Mouse (Mus musculus): ENCODE results near the gene Gmds. TPM values are rescaled to one million over a fixed set of nuclear protein-coding genes. Genes with fewer than 3 reads are reported as not detected.

Gene Gmds
- polyA plus RNA-seq, 1 experiment from 2014 or later: 38.0 TPM

- Histone ChIP-seq H3K4me2 (replicated peaks; ENCODE audit: low read depth, low read length) (no peak overlapping the region), H3K4me3 (ENCODE audit: low read length) (no peak overlapping the region), H3K4me1 (ENCODE audit: insufficient read depth, low read length) (no peaks in the 10 kb centered on the region), H3K9ac (replicated peaks; ENCODE audit: low read length) (no peak overlapping the region), H3K27me3 (ENCODE audit: insufficient read depth, low read length) (no peaks in the 10 kb centered on the region), H3K9me3 (ENCODE audit: low read length) (no peaks in the 10 kb centered on the region), H3K27ac (ENCODE audit: low read length) (no peak overlapping the region), H3K36me3 (ENCODE audit: insufficient read depth, low read length) (no peaks in the 10 kb centered on the region)
- 74% methylated on average over 4 of the region's 4 CpGs for WGBS
- no peak for ATAC-seq (ENCODE audit: low FRiP score, low TSS enrichment)
These were observed 20.2 kb downstream of the Gmds start for GRCm38 (mm10) chr13:32318309-32318708.

- Histone ChIP-seq H3K9ac (replicated peaks; ENCODE audit: low read length) (no peak overlapping the region), H3K36me3 (ENCODE audit: insufficient read depth, low read length) (no peaks in the 10 kb centered on the region), H3K9me3 (ENCODE audit: low read length) (no peaks in the 10 kb centered on the region), H3K4me1 (ENCODE audit: insufficient read depth, low read length) (no peaks in the 10 kb centered on the region), H3K27me3 (ENCODE audit: insufficient read depth, low read length) (no peaks in the 10 kb centered on the region), H3K27ac (ENCODE audit: low read length) (no peak overlapping the region), H3K4me3 (ENCODE audit: low read length) (no peak overlapping the region), H3K4me2 (replicated peaks; ENCODE audit: low read depth, low read length) (no peak overlapping the region)
- ATAC-seq (ENCODE audit: low FRiP score, low TSS enrichment): no peak
- 81% methylated on average over 3 of the region's 3 CpGs for WGBS
These were observed 21.2 kb downstream of the Gmds start for GRCm38 (mm10) chr13:32317354-32317753.

GRCm38 (mm10) chr13:32312663-32313062 lies 25.9 kb downstream of the Gmds start:
- no peak overlapping the region for H3K9ac ChIP-seq (replicated peaks; ENCODE audit: low read length)
- no peaks in the 10 kb centered on the region for H3K9me3 ChIP-seq (ENCODE audit: low read length)
- no peaks in the 10 kb centered on the region for H3K36me3 ChIP-seq (ENCODE audit: insufficient read depth, low read length)
- H3K27me3 ChIP-seq (ENCODE audit: insufficient read depth, low read length): no peaks in the 10 kb centered on the region
- ATAC-seq (ENCODE audit: low FRiP score, low TSS enrichment): no peak
- 80% methylated on average over 3 of the region's 3 CpGs for WGBS
- no peaks in the 10 kb centered on the region for H3K4me1 ChIP-seq (ENCODE audit: insufficient read depth, low read length)
- H3K4me3 ChIP-seq (ENCODE audit: low read length): no peak overlapping the region
- H3K27ac ChIP-seq (ENCODE audit: low read length): no peak overlapping the region
- no peak overlapping the region for H3K4me2 ChIP-seq (replicated peaks; ENCODE audit: low read depth, low read length)

GRCm38 (mm10) chr13:32311476-32311875 lies 27.1 kb downstream of the Gmds start:
- ATAC-seq (ENCODE audit: low FRiP score, low TSS enrichment): no peak
- Histone ChIP-seq H3K4me2 (replicated peaks; ENCODE audit: low read depth, low read length) (no peak overlapping the region), H3K27ac (ENCODE audit: low read length) (no peak overlapping the region), H3K4me1 (ENCODE audit: insufficient read depth, low read length) (no peaks in the 10 kb centered on the region), H3K4me3 (ENCODE audit: low read length) (no peak overlapping the region), H3K36me3 (ENCODE audit: insufficient read depth, low read length) (no peaks in the 10 kb centered on the region), H3K27me3 (ENCODE audit: insufficient read depth, low read length) (no peaks in the 10 kb centered on the region), H3K9ac (replicated peaks; ENCODE audit: low read length) (no peak overlapping the region), H3K9me3 (ENCODE audit: low read length) (no peaks in the 10 kb centered on the region)
- WGBS: 91% methylated on average over 2 of the region's 2 CpGs

- Histone ChIP-seq H3K27me3 (ENCODE audit: insufficient read depth, low read length) (no peaks in the 10 kb centered on the region), H3K4me1 (ENCODE audit: insufficient read depth, low read length) (no peaks in the 10 kb centered on the region), H3K27ac (ENCODE audit: low read length) (no peak overlapping the region), H3K36me3 (ENCODE audit: insufficient read depth, low read length) (no peaks in the 10 kb centered on the region), H3K4me2 (replicated peaks; ENCODE audit: low read depth, low read length) (no peak overlapping the region), H3K4me3 (ENCODE audit: low read length) (no peak overlapping the region), H3K9ac (replicated peaks; ENCODE audit: low read length) (no peak overlapping the region), H3K9me3 (ENCODE audit: low read length) (no peaks in the 10 kb centered on the region)
- ATAC-seq (ENCODE audit: low FRiP score, low TSS enrichment): no peak
- 39% methylated on average over 1 of the region's 1 CpGs for WGBS
These were observed 40.1 kb downstream of the Gmds start for GRCm38 (mm10) chr13:32298456-32298855.

GRCm38 (mm10) chr13:32297398-32297797 lies 41.1 kb downstream of the Gmds start:
- Histone ChIP-seq H3K4me2 (replicated peaks; ENCODE audit: low read depth, low read length) (no peak overlapping the region), H3K27me3 (ENCODE audit: insufficient read depth, low read length) (no peaks in the 10 kb centered on the region), H3K27ac (ENCODE audit: low read length) (no peak overlapping the region), H3K9ac (replicated peaks; ENCODE audit: low read length) (no peak overlapping the region), H3K4me3 (ENCODE audit: low read length) (no peak overlapping the region), H3K4me1 (ENCODE audit: insufficient read depth, low read length) (no peaks in the 10 kb centered on the region), H3K9me3 (ENCODE audit: low read length) (no peaks in the 10 kb centered on the region), H3K36me3 (ENCODE audit: insufficient read depth, low read length) (no peaks in the 10 kb centered on the region)
- 38% methylated on average over 5 of the region's 5 CpGs for WGBS
- peak; percentile 46; the same call in 1 of the 2 replicates for ATAC-seq (ENCODE audit: low FRiP score, low TSS enrichment)

GRCm38 (mm10) chr13:32294416-32295195 lies 43.9 kb downstream of the Gmds start:
- Histone ChIP-seq H3K4me3 (ENCODE audit: low read length) (no peak overlapping the region), H3K9me3 (ENCODE audit: low read length) (no peaks in the 10 kb centered on the region), H3K27ac (ENCODE audit: low read length) (no peak overlapping the region), H3K27me3 (ENCODE audit: insufficient read depth, low read length) (no peaks in the 10 kb centered on the region), H3K4me1 (ENCODE audit: insufficient read depth, low read length) (no peaks in the 10 kb centered on the region), H3K4me2 (replicated peaks; ENCODE audit: low read depth, low read length) (no peak overlapping the region), H3K9ac (replicated peaks; ENCODE audit: low read length) (no peak overlapping the region), H3K36me3 (ENCODE audit: insufficient read depth, low read length) (no peaks in the 10 kb centered on the region)
- WGBS: 73% methylated on average over 3 of the region's 3 CpGs
- ATAC-seq (ENCODE audit: low FRiP score, low TSS enrichment): no peak

- no peak for ATAC-seq (ENCODE audit: low FRiP score, low TSS enrichment)
- Histone ChIP-seq H3K27me3 (ENCODE audit: insufficient read depth, low read length) (no peaks in the 10 kb centered on the region), H3K4me2 (replicated peaks; ENCODE audit: low read depth, low read length) (no peak overlapping the region), H3K9ac (replicated peaks; ENCODE audit: low read length) (no peak overlapping the region), H3K4me3 (ENCODE audit: low read length) (no peak overlapping the region), H3K27ac (ENCODE audit: low read length) (no peak overlapping the region), H3K9me3 (ENCODE audit: low read length) (no peaks in the 10 kb centered on the region), H3K4me1 (ENCODE audit: insufficient read depth, low read length) (no peaks in the 10 kb centered on the region), H3K36me3 (ENCODE audit: insufficient read depth, low read length) (no peaks in the 10 kb centered on the region)
- 85% methylated on average over 2 of the region's 2 CpGs for WGBS
These were observed 65.5 kb downstream of the Gmds start for GRCm38 (mm10) chr13:32272937-32273496.

- 39% methylated on average over 2 of the region's 2 CpGs for WGBS
- Histone ChIP-seq H3K4me1 (ENCODE audit: insufficient read depth, low read length) (0 out of 2 replicates have a peak, but pooled peaks cover 3% of the 10 kb centered on the region), H3K36me3 (ENCODE audit: insufficient read depth, low read length) (no peaks in the 10 kb centered on the region), H3K27ac (ENCODE audit: low read length) (no peak overlapping the region), H3K27me3 (ENCODE audit: insufficient read depth, low read length) (no peaks in the 10 kb centered on the region), H3K4me2 (replicated peaks; ENCODE audit: low read depth, low read length) (no peak overlapping the region), H3K9me3 (ENCODE audit: low read length) (no peaks in the 10 kb centered on the region), H3K4me3 (ENCODE audit: low read length) (no peak overlapping the region), H3K9ac (replicated peaks; ENCODE audit: low read length) (no peak overlapping the region)
- ATAC-seq (ENCODE audit: low FRiP score, low TSS enrichment): no peak
These were observed 68.8 kb downstream of the Gmds start for GRCm38 (mm10) chr13:32269757-32270156.

- Histone ChIP-seq H3K9me3 (ENCODE audit: low read length) (no peaks in the 10 kb centered on the region), H3K4me2 (replicated peaks; ENCODE audit: low read depth, low read length) (no peak overlapping the region), H3K27ac (ENCODE audit: low read length) (no peak overlapping the region), H3K9ac (replicated peaks; ENCODE audit: low read length) (no peak overlapping the region), H3K27me3 (ENCODE audit: insufficient read depth, low read length) (no peaks in the 10 kb centered on the region), H3K4me3 (ENCODE audit: low read length) (no peak overlapping the region), H3K36me3 (ENCODE audit: insufficient read depth, low read length) (no peaks in the 10 kb centered on the region), H3K4me1 (ENCODE audit: insufficient read depth, low read length) (0 out of 2 replicates have a peak, but pooled peaks cover 3% of the 10 kb centered on the region)
- no peak for ATAC-seq (ENCODE audit: low FRiP score, low TSS enrichment)
- 73% methylated on average over 2 of the region's 2 CpGs for WGBS
These were observed 69.3 kb downstream of the Gmds start for GRCm38 (mm10) chr13:32269261-32269660.
